Mouse (Mus musculus) Patski (cell line): ENCODE measurements at regions not wholly inside any gene's neighbourhood (a gene's known extent, or its start where the extent isn't known, plus 50 kb on each side); places are given as distances from the start of the nearest gene placed in this dataset.

Experiments
- ATAC-seq: fragments of 100-300 bp; one replicate; pipeline ENCODE4 v1.8.0; 2021
- CTCF ChIA-PET: fragments of 350-600 bp; sonication (Branson Sonifier 250); formaldehyde crosslinking; loops from one replicate; lab custom pipeline; 2022; ENCODE audit warnings: inconsistent platforms; lab: Charles Lee
- POLR2A ChIA-PET: fragments of 350-600 bp; sonication (Branson Sonifier 250); formaldehyde crosslinking; loops from one replicate; lab custom pipeline; 2022; ENCODE audit warnings: antibody characterized with exemption, inconsistent platforms; lab: Charles Lee
- DNase-seq: peaks from one replicate; pipeline ENCODE4 v3.0.0-alpha.2; 2011; ENCODE audit warnings: low read depth, low spot score
- H3K27me3 ChIP-seq: fragments of 371-371 bp; one replicate; pipeline ENCODE4 v1.5.1; 2021
- CTCF ChIP-seq: fragments of 100-300 bp; IDR thresholded peaks from one replicate; pipeline ENCODE4 v1.5.1; 2021
- in situ Hi-C: fragments of 300-500 bp; cut with MboI; formaldehyde crosslinking; loops from 3 replicates; pipeline ENCODE4 v1.11.1; 2018; ENCODE audit warnings: low pct_unique_long_range_greater_than_20kb, mixed read lengths

- DNase-seq = no peak
- ATAC-seq = no peak
- ChIA-PET POLR2A (no interaction called here), CTCF (interaction anchor here (2.2 kb wide), 1 partner anchor 23 kb away, joined by 5 read pairs; no protein-coding TSS in a partner anchor)
- in situ Hi-C loops = no loop called here
- H3K27me3 ChIP-seq = no peaks in the 10 kb centered on the region
- TF ChIP-seq CTCF = no peak
Measured at GRCm38 (mm10) chr9:104387805-104388204, 50.3 kb upstream of the Acpp start.
